Mouse (Mus musculus) heart, adult 2 months (tissue): ENCODE measurements around the gene Cpsf6. TPM values are rescaled to one million over a fixed set of nuclear protein-coding genes. Genes with fewer than 3 reads are reported as not detected.
A peak's percentile ranks its signal among the peaks of the same experiment; 100 is the strongest.

Experiments
- DNase-seq, 2 experiments: peaks; one replicate each; pipeline ENCODE4 v3.0.0; 2021
- H3K27ac ChIP-seq: fragments of 200-600 bp; 2 replicates; pipeline ENCODE4 v1.8.1; 2022
- H3K27me3 ChIP-seq: fragments of 200-500 bp; 2 replicates; pipeline ENCODE4 v1.6.1; 2012; ENCODE audit warnings: mild to moderate bottlenecking, low read length, inconsistent platforms, mixed read lengths; ENCODE audit not compliant: control insufficient read depth, insufficient read depth
- H3K36me3 ChIP-seq: fragments of 200-500 bp; 2 replicates; pipeline ENCODE4 v1.6.1; 2012; ENCODE audit warnings: low read length, inconsistent platforms; ENCODE audit not compliant: control insufficient read depth, insufficient read depth
- H3K4me1 ChIP-seq: fragments of 200-500 bp; 2 replicates; pipeline ENCODE4 v1.6.1; 2011; ENCODE audit warnings: low read length; ENCODE audit not compliant: control insufficient read depth, insufficient read depth
- H3K4me3 ChIP-seq: fragments of 200-600 bp; 2 replicates; pipeline ENCODE4 v1.8.1; 2022
- H3K79me2 ChIP-seq: fragments of 200-500 bp; replicated peaks from 2 replicates; pipeline ENCODE4 v1.6.1; 2012; ENCODE audit warnings: mild to moderate bottlenecking, inconsistent platforms, low read length, moderate library complexity, mixed read lengths; ENCODE audit not compliant: control insufficient read depth, insufficient read depth
- H3K9ac ChIP-seq: fragments of 200-500 bp; 2 replicates; pipeline ENCODE4 v1.6.1; 2012; ENCODE audit warnings: low read depth, mild to moderate bottlenecking, control low read depth, inconsistent platforms, low read length, mixed read lengths
- CTCF ChIP-seq: fragments of 200-600 bp; IDR thresholded peaks from 2 replicates; pipeline ENCODE4 v1.8.1; 2022; ENCODE audit warnings: antibody characterized with exemption, mild to moderate bottlenecking, moderate library complexity
- EP300 ChIP-seq: fragments of 200-500 bp; IDR thresholded peaks from 2 replicates; pipeline ENCODE4 v1.6.1; 2011; ENCODE audit warnings: low read depth, low read length, control low read depth; ENCODE audit not compliant: insufficient read depth
- POLR2A ChIP-seq: fragments of 200-500 bp; IDR thresholded peaks from 2 replicates; pipeline ENCODE4 v1.6.1; 2011; ENCODE audit warnings: mild to moderate bottlenecking, low read depth, low read length, control low read depth; ENCODE audit not compliant: insufficient read depth
- WGBS: fragments of 180-500 bp; shearing (Covaris S2); methylation state at CpG from one replicate; pipeline ENCODE4 v1.1.7; 2018; 5-methylcytosine and 5-hydroxymethylcytosine counted together
- intact Hi-C: fragments of 180-260 bp; cut with DNase I; formaldehyde crosslinking; loops from one replicate; pipeline ENCODE4 v1.15.1; 2025
- polyA plus RNA-seq: library from polyadenylated mRNA; depleted of rRNA; stranded (reverse); fragments of >200 nt; gene quantifications from 2 replicates; pipeline ENCODE4 v1.2.3, GENCODE M21; 2012
- total RNA-seq, 2 experiments: library from RNA; stranded (reverse); gene quantifications; 2 replicates each; pipeline ENCODE4 v1.2.3; 2021

The Cpsf6 gene
- total and polyA plus RNA-seq, 3 experiments: 20.3 to 35.5 (median 30.9) TPM

GRCm38 (mm10) chr10:117343000-117343399 lies 36.8 kb downstream of the Cpsf6 start:
- no peaks in the 10 kb centered on the region for H3K27me3 ChIP-seq
- DNase-seq: no peak
- WGBS: 84% methylated on average over 4 of the region's 4 CpGs
- intact Hi-C loops: no loop called here
- H3K9ac ChIP-seq: no peak overlapping the region
- no peaks in the 10 kb centered on the region for H3K4me1 ChIP-seq
- no peaks in the 10 kb centered on the region for H3K79me2 ChIP-seq
- no peaks in the 10 kb centered on the region for H3K36me3 ChIP-seq
- TF ChIP-seq POLR2A: no peak
- no peak for TF ChIP-seq CTCF
- no peak for TF ChIP-seq EP300
- no peak overlapping the region for H3K4me3 ChIP-seq
- no peak overlapping the region for H3K27ac ChIP-seq

DNA sequence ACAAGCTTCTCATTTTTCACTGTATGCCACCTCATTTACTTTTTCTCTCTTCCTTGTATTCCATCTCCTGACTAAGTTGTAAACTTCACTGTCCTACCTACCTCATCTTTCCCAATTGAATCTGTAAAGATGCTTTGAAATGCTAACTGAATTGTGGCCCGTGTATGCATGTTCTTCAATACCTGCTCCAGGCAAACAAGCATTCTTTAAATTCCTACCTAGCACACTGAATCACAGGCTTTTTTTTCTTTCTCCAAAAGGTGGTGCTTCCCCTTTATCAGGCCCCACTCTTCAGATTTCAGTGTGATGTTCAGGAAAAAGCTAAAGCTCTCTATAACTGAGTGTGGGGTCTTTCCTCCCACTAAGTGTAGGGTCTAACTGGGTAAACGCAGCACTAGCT lies 37.4 kb downstream of the Cpsf6 start:
- WGBS: 85% methylated on average over 2 of the region's 2 CpGs
- Histone ChIP-seq H3K36me3 (no peaks in the 10 kb centered on the region), H3K9ac (no peak overlapping the region), H3K27ac (no peak overlapping the region), H3K4me1 (no peaks in the 10 kb centered on the region), H3K79me2 (no peaks in the 10 kb centered on the region), H3K27me3 (no peaks in the 10 kb centered on the region), H3K4me3 (no peak overlapping the region)
- intact Hi-C loops: no loop called here
- DNase-seq: no peak
- TF ChIP-seq POLR2A: no peak
- TF ChIP-seq EP300: no peak
- TF ChIP-seq CTCF: no peak

DNA sequence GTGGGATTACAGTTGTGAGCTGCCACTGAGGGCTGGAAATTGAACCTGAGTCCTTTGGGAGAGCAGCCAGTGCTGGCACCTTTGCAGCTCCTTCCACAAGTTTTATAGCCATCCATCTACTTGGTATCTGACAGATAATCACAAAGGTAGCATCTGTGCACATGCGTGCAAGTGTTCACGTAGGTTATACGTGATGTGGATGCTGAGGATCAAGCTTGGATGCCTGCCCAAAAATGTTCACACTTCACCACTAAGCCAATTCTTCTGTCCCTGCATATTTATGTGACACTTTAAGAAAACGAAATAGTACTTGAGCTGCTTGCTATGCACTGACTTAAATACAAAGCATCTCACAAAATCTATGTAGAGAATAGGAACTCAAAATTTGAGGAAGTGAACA lies 38.8 kb downstream of the Cpsf6 start:
- no peak for TF ChIP-seq EP300
- no peak for TF ChIP-seq POLR2A
- TF ChIP-seq CTCF: no peak
- Histone ChIP-seq H3K36me3 (no peaks in the 10 kb centered on the region), H3K4me1 (no peaks in the 10 kb centered on the region), H3K27me3 (no peaks in the 10 kb centered on the region), H3K79me2 (no peaks in the 10 kb centered on the region), H3K4me3 (no peak overlapping the region), H3K9ac (no peak overlapping the region), H3K27ac (no peak overlapping the region)
- intact Hi-C loops: no loop called here
- 67% methylated on average over 4 of the region's 4 CpGs for WGBS
- no peak for DNase-seq

- H3K4me3 ChIP-seq: no peak overlapping the region
- H3K36me3 ChIP-seq: no peaks in the 10 kb centered on the region
- H3K27ac ChIP-seq: no peak overlapping the region
- H3K27me3 ChIP-seq: no peaks in the 10 kb centered on the region
- intact Hi-C loops: loop anchor here (5.0 kb wide), 1 partner anchor 98 kb away; no protein-coding TSS in a partner anchor
- DNase-seq: no peak
- 82% methylated on average over 7 of the region's 7 CpGs for WGBS
- no peaks in the 10 kb centered on the region for H3K4me1 ChIP-seq
- no peaks in the 10 kb centered on the region for H3K79me2 ChIP-seq
- no peak overlapping the region for H3K9ac ChIP-seq
- no peak for TF ChIP-seq EP300
- no peak for TF ChIP-seq CTCF
- TF ChIP-seq POLR2A: no peak
These were observed 40.6 kb downstream of the Cpsf6 start for GRCm38 (mm10) chr10:117339241-117339640.

DNA sequence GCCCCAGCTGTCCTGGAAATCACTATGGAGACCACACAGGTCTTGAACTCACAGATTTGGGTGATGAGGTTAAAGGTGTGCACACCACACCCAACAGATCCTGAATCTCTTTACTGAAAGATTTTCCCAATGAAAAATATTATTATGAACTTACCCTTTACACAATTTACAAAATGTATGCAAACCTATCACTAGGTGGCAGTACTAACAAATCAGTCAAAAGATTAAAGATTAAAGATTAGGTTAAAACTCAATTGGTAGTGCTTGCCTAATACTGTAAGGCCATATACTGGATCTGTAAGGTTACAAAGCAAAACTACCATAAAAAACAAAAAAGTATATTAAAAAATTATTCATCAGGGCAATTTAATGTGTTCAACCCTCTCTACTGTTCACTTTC lies 41.9 kb downstream of the Cpsf6 start:
- intact Hi-C loops: loop anchor here (5.0 kb wide), 1 partner anchor 99 kb away; no protein-coding TSS in a partner anchor
- Histone ChIP-seq H3K4me1 (no peaks in the 10 kb centered on the region), H3K27ac (no peak overlapping the region), H3K9ac (no peak overlapping the region), H3K4me3 (no peak overlapping the region), H3K79me2 (no peaks in the 10 kb centered on the region), H3K36me3 (no peaks in the 10 kb centered on the region), H3K27me3 (no peaks in the 10 kb centered on the region)
- DNase-seq: no peak
- TF ChIP-seq CTCF (peak; percentile 59), EP300 (no peak)

GRCm38 (mm10) chr10:117335649-117336048 lies 44.2 kb downstream of the Cpsf6 start:
- no peaks in the 10 kb centered on the region for H3K36me3 ChIP-seq
- TF ChIP-seq POLR2A (no peak), CTCF (no peak), EP300 (no peak)
- no peak for DNase-seq
- WGBS: 33% methylated on average over 4 of the region's 4 CpGs
- H3K27me3 ChIP-seq: no peaks in the 10 kb centered on the region
- H3K9ac ChIP-seq: no peak overlapping the region
- no peak overlapping the region for H3K27ac ChIP-seq
- H3K4me3 ChIP-seq: no peak overlapping the region
- intact Hi-C loops: loop anchor here (5.0 kb wide), 1 partner anchor 102 kb away; no protein-coding TSS in a partner anchor
- H3K4me1 ChIP-seq: no peaks in the 10 kb centered on the region
- H3K79me2 ChIP-seq: no peaks in the 10 kb centered on the region
